Mouse (Mus musculus) forebrain, postnatal 0 days (tissue): ENCODE data around the gene Tmem235. TPM values are rescaled to one million over a fixed set of nuclear protein-coding genes. Genes with fewer than 3 reads are reported as not detected.
"Not testable (repeated sequence)": the region's sequence is repeated elsewhere in the genome, so short reads cannot be mapped to it uniquely, and the experiment has no call there.

ENCODE experiments used
- ATAC-seq: fragments of 200-750 bp; cut with Nextera tagmentation; 2 replicates; pipeline ENCODE4 v1.8.0; 2017; ENCODE audit warnings: mild to moderate bottlenecking, moderate library complexity
- DNase-seq: peaks from one replicate; pipeline ENCODE4 v3.0.0-alpha.2; 2015
- H3K27ac ChIP-seq: fragments of 300-500 bp; sonication (generic); 2 replicates; pipeline ENCODE4 v1.5.1; 2014; ENCODE audit warnings: low read depth, mild to moderate bottlenecking, antibody characterized with exemption, low read length, moderate library complexity, mixed read lengths
- H3K27me3 ChIP-seq: fragments of 300-500 bp; sonication (generic); 2 replicates; pipeline ENCODE4 v1.6.1; 2014; ENCODE audit warnings: mild to moderate bottlenecking, low read length, mixed read lengths; ENCODE audit not compliant: insufficient read depth
- H3K36me3 ChIP-seq: fragments of 300-500 bp; sonication (generic); 2 replicates; pipeline ENCODE4 v1.6.1; 2014; ENCODE audit warnings: mild to moderate bottlenecking, moderate library complexity; ENCODE audit not compliant: insufficient read depth
- H3K4me1 ChIP-seq: fragments of 300-500 bp; sonication (generic); 2 replicates; pipeline ENCODE4 v1.6.1; 2014; ENCODE audit warnings: antibody characterized with exemption; ENCODE audit not compliant: insufficient read depth
- H3K4me2 ChIP-seq: fragments of 300-500 bp; sonication (generic); 2 replicates; pipeline ENCODE4 v1.6.1; 2014; ENCODE audit warnings: low read depth, mild to moderate bottlenecking, moderate library complexity
- H3K4me3 ChIP-seq: fragments of 300-500 bp; sonication (generic); 2 replicates; pipeline ENCODE4 v1.5.1; 2014; ENCODE audit warnings: low read depth, low read length, mixed read lengths
- H3K9ac ChIP-seq: fragments of 300-500 bp; sonication (generic); 2 replicates; pipeline ENCODE4 v1.6.1; 2014; ENCODE audit warnings: mild to moderate bottlenecking
- H3K9me3 ChIP-seq: fragments of 300-500 bp; sonication (generic); 2 replicates; pipeline ENCODE4 v1.6.1; 2016; ENCODE audit warnings: low read length
- CTCF ChIP-seq: sonication (generic); IDR thresholded peaks from 2 replicates; pipeline ENCODE4 v1.5.1; 2016; ENCODE audit warnings: antibody characterized with exemption, control low read depth, low read depth
- WGBS: fragments of 180-500 bp; shearing (Covaris S2); extraction: QIAGEN DNeasy Blood & Tissue Kit; methylation state at CpG from one replicate; pipeline ENCODE4 v1.1.7; 2014; 5-methylcytosine and 5-hydroxymethylcytosine counted together
- polyA plus RNA-seq: library from polyadenylated mRNA; unstranded; fragments of >200 nt; fragmentation: Nextera tagmentation; extraction: Ambion mirVana; gene quantifications from 2 replicates; pipeline ENCODE4 v1.2.1, GENCODE M21; 2015
- total RNA-seq: library from RNA; depleted of rRNA; stranded (reverse); fragments of >200 nt; gene quantifications from 2 replicates; pipeline ENCODE4 v1.2.3, GENCODE M21; 2014

Gene Tmem235
- total and polyA plus RNA-seq, 2 experiments from 2014 or later, result not detected

GRCm38 (mm10) chr11:117832086-117832969, 28.2 kb upstream of the Tmem235 start:
- WGBS, result 20% methylated on average over 28 of the region's 28 CpGs
- Histone ChIP-seq H3K9ac (peak overlapping the region; percentile 33), H3K27ac (peak overlapping the region; percentile 45; the same call in 1 of the 2 replicates)

GRCm38 (mm10) chr11:117833509-117833908, 27.0 kb upstream of the Tmem235 start:
- not testable (repeated sequence) for H3K27ac ChIP-seq, ATAC-seq, H3K9me3 ChIP-seq, H3K36me3 ChIP-seq, H3K9ac ChIP-seq, H3K27me3 ChIP-seq, DNase-seq, H3K4me1 ChIP-seq, H3K4me3 ChIP-seq, H3K4me2 ChIP-seq
- 87% methylated on average over 4 of the region's 6 CpGs for WGBS

More at GRCm38 (mm10) chr11:117832086-117832969, 28.2 kb upstream of the Tmem235 start:
- Histone ChIP-seq H3K4me1 (no peaks in the 10 kb centered on the region), H3K4me2 (peak overlapping the region; percentile 44), H3K27me3 (no peaks in the 10 kb centered on the region), H3K36me3 (no peaks in the 10 kb centered on the region), H3K9me3 (no peaks in the 10 kb centered on the region), H3K4me3 (peak overlapping the region; percentile 30)
- DNase-seq, result peak; percentile 84
- ATAC-seq, result peak; percentile 85
- TF ChIP-seq CTCF, result peak; percentile 71

DNA sequence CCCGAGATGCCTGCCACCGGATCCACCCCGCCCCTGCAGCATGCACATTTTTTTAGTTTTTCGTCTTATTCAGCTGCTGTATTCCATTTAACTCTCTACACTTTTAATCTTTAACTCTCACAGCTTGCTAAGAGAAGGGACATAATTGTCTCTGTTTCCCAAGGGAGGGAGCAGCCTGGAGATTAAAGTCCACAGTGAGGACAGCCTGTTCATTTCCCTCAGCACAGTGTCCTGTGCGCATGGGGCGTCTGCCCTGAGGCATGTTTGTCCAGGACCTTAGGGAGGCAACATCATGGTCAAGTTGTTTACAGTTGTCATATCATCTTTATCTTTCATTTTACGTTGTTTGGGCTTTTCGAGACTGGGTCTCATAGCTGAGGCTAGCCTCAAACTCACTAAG, 26.5 kb upstream of the Tmem235 start:
- Histone ChIP-seq H3K9me3 (no peaks in the 10 kb centered on the region), H3K4me3 (no peak overlapping the region), H3K27me3 (no peaks in the 10 kb centered on the region), H3K4me1 (no peaks in the 10 kb centered on the region), H3K9ac (no peak overlapping the region), H3K27ac (no peak overlapping the region), H3K36me3 (no peaks in the 10 kb centered on the region), H3K4me2 (no peak overlapping the region)
- TF ChIP-seq CTCF, result no peak
- no peak for DNase-seq
- WGBS, result 90% methylated on average over 8 of the region's 8 CpGs
- ATAC-seq, result no peak

- DNase-seq, result peak; percentile 48
- 23% methylated on average over 13 of the region's 13 CpGs for WGBS
These were observed 24.2 kb upstream of the Tmem235 start for GRCm38 (mm10) chr11:117836306-117836705.

DNA sequence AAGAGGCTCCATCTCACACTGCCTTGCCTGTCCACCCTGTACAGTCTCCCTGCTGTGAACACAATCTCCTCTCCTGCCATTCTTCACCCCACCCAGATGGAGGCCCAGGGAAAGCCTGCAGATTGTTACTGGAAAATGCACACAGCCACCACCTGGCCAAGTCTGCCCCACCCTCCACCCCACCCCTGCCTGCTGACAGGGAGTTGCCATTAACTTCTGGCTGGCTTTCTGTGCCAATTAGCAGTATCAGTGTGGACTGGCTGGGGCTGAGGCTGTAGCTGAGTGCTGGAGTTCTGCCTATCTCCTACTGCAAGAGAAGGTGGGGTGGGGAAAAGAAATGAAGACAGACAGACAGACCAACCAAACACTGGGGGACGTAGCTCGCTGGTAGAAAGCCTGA, 22.0 kb upstream of the Tmem235 start:
- no peaks in the 10 kb centered on the region for H3K9me3 ChIP-seq
- TF ChIP-seq CTCF, result no peak
- H3K4me3 ChIP-seq, result no peak overlapping the region
- no peak overlapping the region for H3K4me2 ChIP-seq
- H3K4me1 ChIP-seq, result no peaks in the 10 kb centered on the region
- H3K36me3 ChIP-seq, result no peaks in the 10 kb centered on the region
- WGBS, result 71% methylated on average over 2 of the region's 2 CpGs
- ATAC-seq (no peak), DNase-seq (no peak)
- no peaks in the 10 kb centered on the region for H3K27me3 ChIP-seq
- no peak overlapping the region for H3K9ac ChIP-seq
- no peak overlapping the region for H3K27ac ChIP-seq

More at GRCm38 (mm10) chr11:117836306-117836705, 24.2 kb upstream of the Tmem235 start:
- Histone ChIP-seq H3K9ac (no peak overlapping the region), H3K27me3 (no peaks in the 10 kb centered on the region), H3K4me1 (no peaks in the 10 kb centered on the region), H3K4me3 (peak overlapping the region; percentile 16; the same call in 1 of the 2 replicates), H3K9me3 (no peaks in the 10 kb centered on the region), H3K4me2 (peak overlapping the region; percentile 34), H3K36me3 (no peaks in the 10 kb centered on the region), H3K27ac (no peak overlapping the region)
- ATAC-seq, result peak; percentile 16; the same call in 1 of the 2 replicates
- no peak for TF ChIP-seq CTCF

- DNase-seq (no peak), ATAC-seq (no peak)
- TF ChIP-seq CTCF, result no peak
- H3K4me2 ChIP-seq, result no peak overlapping the region
- no peak overlapping the region for H3K4me3 ChIP-seq
- no peaks in the 10 kb centered on the region for H3K27me3 ChIP-seq
- WGBS, result 68% methylated on average over 1 of the region's 1 CpGs
- no peaks in the 10 kb centered on the region for H3K4me1 ChIP-seq
- no peak overlapping the region for H3K9ac ChIP-seq
- no peaks in the 10 kb centered on the region for H3K9me3 ChIP-seq
- H3K36me3 ChIP-seq, result no peaks in the 10 kb centered on the region
- H3K27ac ChIP-seq, result no peak overlapping the region
These were observed 21.5 kb upstream of the Tmem235 start for GRCm38 (mm10) chr11:117839021-117839420.

GRCm38 (mm10) chr11:117840910-117841309, 19.6 kb upstream of the Tmem235 start:
- Histone ChIP-seq H3K4me3 (no peak overlapping the region), H3K36me3 (no peaks in the 10 kb centered on the region), H3K4me2 (no peak overlapping the region), H3K4me1 (no peaks in the 10 kb centered on the region), H3K9ac (no peak overlapping the region), H3K27ac (no peak overlapping the region), H3K9me3 (no peaks in the 10 kb centered on the region), H3K27me3 (no peaks in the 10 kb centered on the region)
- WGBS, result 57% methylated on average over 1 of the region's 1 CpGs
- ATAC-seq (no peak), DNase-seq (no peak)
- no peak for TF ChIP-seq CTCF
